Mouse (Mus musculus) cortical plate, adult 2 months (tissue): ENCODE results near the gene Hist1h2ad.

Source experiments
- CTCF ChIP-seq: fragments of 200-500 bp; IDR thresholded peaks from 2 replicates; pipeline ENCODE4 v1.5.1; 2011; ENCODE audit warnings: mild to moderate bottlenecking, control low read depth, low read length; ENCODE audit not compliant: insufficient read depth; ENCODE audit errors: extremely low read depth
- POLR2A ChIP-seq: fragments of 200-500 bp; IDR thresholded peaks from 2 replicates; pipeline ENCODE4 v1.6.1; 2011; ENCODE audit warnings: mild to moderate bottlenecking, low read length, control low read depth; ENCODE audit not compliant: insufficient read depth; ENCODE audit errors: extremely low read depth

- TF ChIP-seq CTCF (no peak), POLR2A (no peak)
Measured at GRCm38 (mm10) chr13:23595185-23595584, 21.0 kb downstream of the Hist1h2ad start.
